Mouse (Mus musculus): ENCODE measurements at regions not wholly inside any gene's neighbourhood (a gene's known extent, or its start where the extent isn't known, plus 50 kb on each side); places are given as distances from the start of the nearest gene placed in this dataset.

GRCm38 (mm10) chr13:97630921-97631320 is 129.5 kb downstream of the Gm10260 start:
- Histone ChIP-seq H3K9ac (replicated peaks; ENCODE audit: low read depth, low read length) (no peak overlapping the region), H3K27ac (ENCODE audit: low read depth, low read length) (no peak overlapping the region), H3K9me3 (ENCODE audit: control insufficient read depth, low read length) (no peaks in the 10 kb centered on the region), H3K4me1 (ENCODE audit: control insufficient read depth, insufficient read depth, low read length) (no peaks in the 10 kb centered on the region), H3K36me3 (ENCODE audit: control insufficient read depth, insufficient read depth, low read length) (no peaks in the 10 kb centered on the region), H3K4me2 (ENCODE audit: low read depth, low read length) (no peak overlapping the region), H3K27me3 (ENCODE audit: control insufficient read depth, insufficient read depth, low read length) (no peaks in the 10 kb centered on the region), H3K4me3 (ENCODE audit: low read depth, low read length) (no peak overlapping the region)
- no peak for ATAC-seq (ENCODE audit: low read depth)
- 91% methylated on average over 5 of the region's 5 CpGs for WGBS

GRCm38 (mm10) chr13:97628608-97629007 is 131.8 kb downstream of the Gm10260 start:
- no peak overlapping the region for H3K4me3 ChIP-seq (ENCODE audit: low read depth, low read length)
- no peaks in the 10 kb centered on the region for H3K27me3 ChIP-seq (ENCODE audit: control insufficient read depth, insufficient read depth, low read length)
- no peak overlapping the region for H3K9ac ChIP-seq (replicated peaks; ENCODE audit: low read depth, low read length)
- H3K4me1 ChIP-seq (ENCODE audit: control insufficient read depth, insufficient read depth, low read length) = no peaks in the 10 kb centered on the region
- no peak for ATAC-seq (ENCODE audit: low read depth)
- no peak overlapping the region for H3K4me2 ChIP-seq (ENCODE audit: low read depth, low read length)
- no peaks in the 10 kb centered on the region for H3K36me3 ChIP-seq (ENCODE audit: control insufficient read depth, insufficient read depth, low read length)
- 92% methylated on average over 7 of the region's 7 CpGs for WGBS
- H3K9me3 ChIP-seq (ENCODE audit: control insufficient read depth, low read length) = no peaks in the 10 kb centered on the region
- no peak overlapping the region for H3K27ac ChIP-seq (ENCODE audit: low read depth, low read length)

GRCm38 (mm10) chr13:97627247-97627646 is 133.2 kb downstream of the Gm10260 start:
- Histone ChIP-seq H3K27ac (ENCODE audit: low read depth, low read length) (no peak overlapping the region), H3K9me3 (ENCODE audit: control insufficient read depth, low read length) (no peaks in the 10 kb centered on the region), H3K4me1 (ENCODE audit: control insufficient read depth, insufficient read depth, low read length) (no peaks in the 10 kb centered on the region), H3K27me3 (ENCODE audit: control insufficient read depth, insufficient read depth, low read length) (no peaks in the 10 kb centered on the region), H3K4me3 (ENCODE audit: low read depth, low read length) (no peak overlapping the region), H3K9ac (replicated peaks; ENCODE audit: low read depth, low read length) (no peak overlapping the region), H3K4me2 (ENCODE audit: low read depth, low read length) (no peak overlapping the region), H3K36me3 (ENCODE audit: control insufficient read depth, insufficient read depth, low read length) (no peaks in the 10 kb centered on the region)
- ATAC-seq (ENCODE audit: low read depth) = no peak
- WGBS = 90% methylated on average over 10 of the region's 10 CpGs

- Histone ChIP-seq H3K9ac (replicated peaks; ENCODE audit: low read depth, low read length) (no peak overlapping the region), H3K27me3 (ENCODE audit: control insufficient read depth, insufficient read depth, low read length) (no peaks in the 10 kb centered on the region), H3K27ac (ENCODE audit: low read depth, low read length) (no peak overlapping the region), H3K36me3 (ENCODE audit: control insufficient read depth, insufficient read depth, low read length) (no peaks in the 10 kb centered on the region), H3K4me3 (ENCODE audit: low read depth, low read length) (no peak overlapping the region), H3K9me3 (ENCODE audit: control insufficient read depth, low read length) (no peaks in the 10 kb centered on the region), H3K4me2 (ENCODE audit: low read depth, low read length) (no peak overlapping the region), H3K4me1 (ENCODE audit: control insufficient read depth, insufficient read depth, low read length) (no peaks in the 10 kb centered on the region)
- ATAC-seq (ENCODE audit: low read depth) = no peak
- WGBS = 85% methylated on average over 5 of the region's 5 CpGs
Measured at GRCm38 (mm10) chr13:97626786-97627185, 133.6 kb downstream of the Gm10260 start.

- 91% methylated on average over 5 of the region's 5 CpGs for WGBS
- H3K4me1 ChIP-seq (ENCODE audit: control insufficient read depth, insufficient read depth, low read length) = no peaks in the 10 kb centered on the region
- no peak overlapping the region for H3K9ac ChIP-seq (replicated peaks; ENCODE audit: low read depth, low read length)
- ATAC-seq (ENCODE audit: low read depth) = no peak
- H3K4me3 ChIP-seq (ENCODE audit: low read depth, low read length) = no peak overlapping the region
- no peak overlapping the region for H3K27ac ChIP-seq (ENCODE audit: low read depth, low read length)
- no peaks in the 10 kb centered on the region for H3K27me3 ChIP-seq (ENCODE audit: control insufficient read depth, insufficient read depth, low read length)
- no peaks in the 10 kb centered on the region for H3K9me3 ChIP-seq (ENCODE audit: control insufficient read depth, low read length)
- H3K36me3 ChIP-seq (ENCODE audit: control insufficient read depth, insufficient read depth, low read length) = no peaks in the 10 kb centered on the region
- H3K4me2 ChIP-seq (ENCODE audit: low read depth, low read length) = no peak overlapping the region
Measured at GRCm38 (mm10) chr13:97626116-97626515, 134.3 kb downstream of the Gm10260 start.

- no peak for ATAC-seq (ENCODE audit: low read depth)
Measured at GRCm38 (mm10) chr13:97625391-97625790, 135.0 kb downstream of the Gm10260 start.

GRCm38 (mm10) chr13:97618190-97618586 is 142.2 kb downstream of the Gm10260 start:
- Histone ChIP-seq H3K36me3 (ENCODE audit: control insufficient read depth, insufficient read depth, low read length) (no peaks in the 10 kb centered on the region), H3K4me1 (ENCODE audit: control insufficient read depth, insufficient read depth, low read length) (no peaks in the 10 kb centered on the region), H3K27ac (ENCODE audit: low read depth, low read length) (no peak overlapping the region), H3K4me2 (ENCODE audit: low read depth, low read length) (no peak overlapping the region), H3K9me3 (ENCODE audit: control insufficient read depth, low read length) (no peaks in the 10 kb centered on the region), H3K27me3 (ENCODE audit: control insufficient read depth, insufficient read depth, low read length) (no peaks in the 10 kb centered on the region), H3K4me3 (ENCODE audit: low read depth, low read length) (no peak overlapping the region), H3K9ac (replicated peaks; ENCODE audit: low read depth, low read length) (no peak overlapping the region)
- ATAC-seq (ENCODE audit: low read depth) = no peak
- WGBS = 90% methylated on average over 6 of the region's 6 CpGs

More at GRCm38 (mm10) chr13:97625391-97625790, 135.0 kb downstream of the Gm10260 start:
- H3K4me3 ChIP-seq (ENCODE audit: low read depth, low read length) = no peak overlapping the region
- no peaks in the 10 kb centered on the region for H3K27me3 ChIP-seq (ENCODE audit: control insufficient read depth, insufficient read depth, low read length)
- H3K4me2 ChIP-seq (ENCODE audit: low read depth, low read length) = no peak overlapping the region
- H3K36me3 ChIP-seq (ENCODE audit: control insufficient read depth, insufficient read depth, low read length) = no peaks in the 10 kb centered on the region
- no peak overlapping the region for H3K27ac ChIP-seq (ENCODE audit: low read depth, low read length)
- WGBS = 89% methylated on average over 4 of the region's 4 CpGs
- no peaks in the 10 kb centered on the region for H3K9me3 ChIP-seq (ENCODE audit: control insufficient read depth, low read length)
- H3K9ac ChIP-seq (replicated peaks; ENCODE audit: low read depth, low read length) = no peak overlapping the region
- no peaks in the 10 kb centered on the region for H3K4me1 ChIP-seq (ENCODE audit: control insufficient read depth, insufficient read depth, low read length)

- H3K4me2 ChIP-seq (ENCODE audit: low read depth, low read length) = no peak overlapping the region
- H3K4me1 ChIP-seq (ENCODE audit: control insufficient read depth, insufficient read depth, low read length) = no peaks in the 10 kb centered on the region
- WGBS = 64% methylated on average over 13 of the region's 13 CpGs
- no peak overlapping the region for H3K9ac ChIP-seq (replicated peaks; ENCODE audit: low read depth, low read length)
- no peak overlapping the region for H3K4me3 ChIP-seq (ENCODE audit: low read depth, low read length)
- no peaks in the 10 kb centered on the region for H3K9me3 ChIP-seq (ENCODE audit: control insufficient read depth, low read length)
- H3K27ac ChIP-seq (ENCODE audit: low read depth, low read length) = no peak overlapping the region
- no peak for ATAC-seq (ENCODE audit: low read depth)
- no peaks in the 10 kb centered on the region for H3K27me3 ChIP-seq (ENCODE audit: control insufficient read depth, insufficient read depth, low read length)
- H3K36me3 ChIP-seq (ENCODE audit: control insufficient read depth, insufficient read depth, low read length) = no peaks in the 10 kb centered on the region
Measured at GRCm38 (mm10) chr13:97617511-97618189, 142.8 kb downstream of the Gm10260 start.

GRCm38 (mm10) chr13:97616919-97617318 is 143.5 kb downstream of the Gm10260 start:
- H3K4me2 ChIP-seq (ENCODE audit: low read depth, low read length) = no peak overlapping the region
- no peak overlapping the region for H3K27ac ChIP-seq (ENCODE audit: low read depth, low read length)
- no peak for ATAC-seq (ENCODE audit: low read depth)
- no peak overlapping the region for H3K4me3 ChIP-seq (ENCODE audit: low read depth, low read length)
- no peaks in the 10 kb centered on the region for H3K27me3 ChIP-seq (ENCODE audit: control insufficient read depth, insufficient read depth, low read length)
- no peaks in the 10 kb centered on the region for H3K9me3 ChIP-seq (ENCODE audit: control insufficient read depth, low read length)
- H3K4me1 ChIP-seq (ENCODE audit: control insufficient read depth, insufficient read depth, low read length) = no peaks in the 10 kb centered on the region
- no peak overlapping the region for H3K9ac ChIP-seq (replicated peaks; ENCODE audit: low read depth, low read length)
- H3K36me3 ChIP-seq (ENCODE audit: control insufficient read depth, insufficient read depth, low read length) = no peaks in the 10 kb centered on the region
